Mouse (Mus musculus): ENCODE results near the gene Trpm3. TPM values are rescaled to one million over a fixed set of nuclear protein-coding genes. Genes with fewer than 3 reads are reported as not detected.

Trpm3 gene
- polyA plus RNA-seq, 2 experiments from 2014 or later: 0.28 TPM; not detected in 1

- no peak for ATAC-seq
Observed at GRCm38 (mm10) chr19:22656466-22657215, 517.8 kb downstream of the Trpm3 start.

DNA sequence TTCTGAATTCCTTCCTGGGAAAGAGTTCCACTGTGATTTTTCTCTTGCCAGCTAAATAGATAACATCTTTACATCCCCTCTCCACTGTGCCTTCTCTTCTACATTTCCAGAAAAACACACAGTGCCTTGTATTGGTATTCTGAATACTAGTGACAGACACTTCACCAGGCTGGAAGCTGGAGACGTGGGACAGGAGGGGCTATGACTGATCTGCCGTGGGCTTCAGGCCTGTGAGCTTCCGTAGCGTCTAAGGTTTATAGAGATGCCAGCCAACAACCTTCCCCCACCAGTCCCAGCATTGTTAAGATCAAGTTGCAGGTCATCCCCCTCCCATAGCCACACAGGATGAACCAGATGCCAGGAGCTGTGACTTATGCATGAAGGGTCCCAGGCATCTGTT, 518.4 kb downstream of the Trpm3 start:
- no peak for ATAC-seq

DNA sequence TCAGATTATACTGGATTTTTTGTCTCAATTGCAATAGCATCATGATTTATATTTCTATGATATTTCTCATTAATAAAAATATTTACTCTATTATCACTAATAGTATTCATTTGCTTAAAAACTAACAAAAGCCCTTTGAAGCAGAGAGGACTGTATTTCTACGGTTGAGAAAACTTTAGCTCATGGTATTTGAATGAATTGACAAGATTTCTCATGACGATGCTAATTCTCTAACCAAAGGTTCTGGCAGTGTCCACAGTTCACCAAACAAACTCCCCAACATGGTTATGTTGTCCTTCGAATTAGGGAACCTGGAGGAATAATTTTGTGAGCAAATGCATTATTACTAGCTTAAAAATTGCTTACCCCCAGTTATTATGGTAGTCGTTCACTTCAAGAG, 526.6 kb downstream of the Trpm3 start:
- ATAC-seq: no peak

- ATAC-seq: no peak
Observed at GRCm38 (mm10) chr19:22670222-22670621, 531.4 kb downstream of the Trpm3 start.

DNA sequence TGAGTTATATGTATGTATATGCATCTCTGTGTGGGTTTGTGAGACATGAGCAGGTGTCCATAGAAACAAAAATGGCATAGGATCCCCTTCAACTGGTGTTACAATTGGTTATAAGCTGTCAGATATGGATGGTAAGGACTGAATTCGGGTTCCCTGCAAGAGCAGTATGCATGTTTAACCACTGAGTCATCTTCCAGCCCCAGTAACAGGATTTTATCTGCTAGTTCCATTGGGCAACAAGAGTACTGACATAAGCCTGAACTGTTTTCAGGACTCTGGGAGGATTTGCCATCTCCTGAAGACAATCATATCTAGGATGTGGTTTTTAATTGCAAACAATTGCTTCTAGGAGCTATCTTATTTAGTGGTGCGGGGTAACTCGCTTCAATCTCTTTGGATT, 534.0 kb downstream of the Trpm3 start:
- ATAC-seq: no peak

DNA sequence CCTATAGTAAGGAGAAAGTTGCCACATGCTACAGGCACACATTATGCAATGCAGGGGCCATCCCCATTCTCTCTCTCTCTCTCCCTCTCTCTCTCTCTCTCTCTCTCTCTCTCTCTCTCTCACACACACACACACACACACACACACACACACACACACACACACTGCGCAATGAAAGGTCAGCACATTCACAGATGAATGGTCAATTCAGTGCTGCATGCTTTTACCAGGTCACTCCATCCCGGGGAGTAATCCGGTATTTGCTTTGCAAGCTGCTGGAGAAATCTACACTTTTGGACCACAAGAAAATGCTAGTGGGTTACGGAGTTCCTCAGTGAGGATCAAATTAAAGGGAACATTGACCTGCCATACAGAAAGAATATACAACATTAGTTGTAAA, 537.4 kb downstream of the Trpm3 start:
- no peak for ATAC-seq

DNA sequence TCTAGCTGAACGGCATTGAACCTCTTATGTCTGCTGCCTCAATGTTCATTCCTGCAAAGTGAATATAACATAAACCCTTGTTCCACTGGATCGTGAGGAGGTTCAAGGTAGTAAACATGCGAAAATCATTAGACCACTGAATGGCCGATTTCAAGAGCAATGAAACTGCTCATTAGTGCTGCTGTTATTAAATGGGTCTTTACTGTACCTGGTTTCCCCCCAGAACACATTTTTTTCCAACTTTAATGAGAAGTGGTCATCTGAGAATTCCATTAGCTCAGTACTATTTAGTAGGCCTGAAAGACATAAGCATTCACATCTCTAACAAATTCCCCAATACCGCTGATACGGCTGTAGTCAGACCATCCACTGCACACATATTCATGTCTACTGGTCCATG, 543.4 kb downstream of the Trpm3 start:
- no peak for ATAC-seq

GRCm38 (mm10) chr19:22691995-22692394, 553.1 kb downstream of the Trpm3 start:
- no peak for ATAC-seq

DNA sequence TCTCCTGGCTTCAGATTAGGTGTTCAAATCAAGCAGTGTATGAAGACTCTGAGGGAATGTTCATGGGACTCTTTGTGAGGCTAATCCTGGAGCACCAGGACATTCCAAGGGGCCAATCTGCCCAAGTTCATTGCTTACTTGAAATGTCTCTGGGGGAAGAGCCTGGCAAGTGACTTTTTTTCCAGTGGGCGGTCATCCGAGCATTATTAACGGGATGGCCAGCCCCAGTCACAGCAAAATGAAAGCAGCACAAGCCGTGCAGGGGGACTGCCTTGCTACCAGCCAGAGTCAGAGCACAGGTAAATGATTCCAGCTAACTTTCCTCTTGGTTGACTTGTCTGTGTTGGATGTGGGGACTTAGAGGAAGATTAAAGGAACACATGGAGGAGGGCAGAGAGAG, 553.7 kb downstream of the Trpm3 start:
- no peak for ATAC-seq

DNA sequence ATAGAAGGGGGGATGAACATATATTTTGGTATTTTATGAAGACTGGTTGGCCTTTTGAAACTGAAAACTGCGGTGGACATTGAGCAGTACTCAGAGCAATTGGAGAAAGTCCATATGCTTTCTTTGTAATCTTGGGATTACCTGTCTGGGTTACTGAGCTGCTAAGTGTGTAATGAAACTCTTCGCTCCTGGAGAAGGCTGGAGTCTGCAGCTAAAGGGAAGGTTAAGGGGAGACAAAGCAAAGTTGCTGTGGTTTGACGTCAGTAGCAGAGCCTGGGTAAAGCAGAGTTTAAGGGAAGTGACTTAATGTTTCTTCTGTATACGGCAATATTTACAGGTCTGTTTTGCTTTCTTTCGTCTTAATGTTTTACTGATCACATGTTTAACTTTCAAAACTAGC, 554.1 kb downstream of the Trpm3 start:
- no peak for ATAC-seq

- ATAC-seq: no peak
Observed at GRCm38 (mm10) chr19:22695423-22695822, 556.6 kb downstream of the Trpm3 start.

DNA sequence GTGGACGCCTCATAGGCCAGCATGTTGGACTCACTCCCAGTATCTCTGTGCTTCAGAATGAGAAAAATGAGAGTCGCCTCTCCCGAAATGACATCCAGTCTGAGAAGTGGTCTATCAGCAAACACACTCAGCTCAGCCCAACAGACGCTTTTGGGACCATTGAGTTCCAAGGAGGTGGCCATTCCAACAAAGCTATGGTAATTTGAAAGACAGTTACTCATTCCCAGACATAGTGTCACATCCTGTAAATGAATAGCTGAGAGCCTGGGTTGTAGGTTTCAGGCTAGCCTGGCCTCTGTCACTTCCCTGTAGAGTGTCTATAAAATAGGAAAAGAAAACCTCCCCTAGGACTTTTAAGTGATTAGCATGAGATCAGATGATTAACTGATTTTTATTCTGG, 559.9 kb downstream of the Trpm3 start:
- ATAC-seq: no peak

GRCm38 (mm10) chr19:22700871-22701651, 562.2 kb downstream of the Trpm3 start:
- no peak for ATAC-seq

DNA sequence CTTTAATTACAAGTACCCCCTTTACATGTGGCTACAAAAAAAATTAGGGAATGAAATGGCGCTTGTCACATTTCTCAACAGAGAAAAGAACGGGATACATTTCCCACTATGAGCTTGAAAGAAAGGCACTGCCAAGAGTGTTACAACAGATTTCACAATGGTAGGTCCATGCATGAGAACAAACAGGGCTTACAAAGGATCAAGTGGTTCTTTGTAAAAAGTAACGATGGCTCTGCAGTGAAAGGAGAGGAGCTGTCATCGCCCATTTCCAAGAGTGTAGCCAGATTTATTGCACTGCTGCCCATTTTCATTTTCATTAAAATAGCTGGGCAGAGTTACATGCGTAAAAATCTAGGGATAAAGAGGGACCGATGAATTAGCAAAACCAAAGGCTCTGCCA, 565.0 kb downstream of the Trpm3 start:
- ATAC-seq: no peak

GRCm38 (mm10) chr19:22705414-22705813, 566.6 kb downstream of the Trpm3 start:
- no peak for ATAC-seq

GRCm38 (mm10) chr19:22719027-22719426, 580.2 kb downstream of the Trpm3 start:
- ATAC-seq: no peak

- ATAC-seq: no peak
Observed at GRCm38 (mm10) chr19:22729846-22730245, 591.0 kb downstream of the Trpm3 start.

- no peak for ATAC-seq
Observed at GRCm38 (mm10) chr19:22730971-22731370, 592.1 kb downstream of the Trpm3 start.

- ATAC-seq: no peak
Observed at GRCm38 (mm10) chr19:22736870-22737269, 598.0 kb downstream of the Trpm3 start.

- ATAC-seq: no peak
Observed at GRCm38 (mm10) chr19:22739240-22739639, 600.4 kb downstream of the Trpm3 start.

DNA sequence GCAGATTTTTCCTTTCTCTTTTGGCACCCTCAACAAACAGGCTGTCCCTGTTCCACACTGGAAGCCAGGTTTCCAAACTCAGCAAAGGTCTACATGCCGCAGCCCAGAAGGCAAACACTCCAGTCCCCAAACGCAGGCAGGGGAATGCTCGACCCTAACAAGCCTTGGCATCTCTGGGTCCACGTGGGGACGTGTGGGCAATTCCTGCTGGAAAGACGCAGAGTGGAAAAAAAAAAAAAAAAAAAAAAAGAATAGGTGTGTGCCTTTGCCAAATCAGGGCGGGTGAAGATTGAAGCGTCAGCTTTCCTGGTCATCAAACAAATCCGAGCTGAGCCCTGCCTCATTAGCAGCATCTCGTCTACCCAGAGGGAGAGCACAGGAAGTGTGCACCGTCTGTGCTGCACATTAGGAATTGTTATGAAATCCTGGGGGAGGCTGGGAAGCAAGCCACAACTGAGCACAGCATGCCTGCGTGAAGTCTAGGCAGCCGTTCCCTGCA, 614.5 kb downstream of the Trpm3 start:
- no peak for ATAC-seq

- ATAC-seq: no peak
Observed at GRCm38 (mm10) chr19:22754071-22754470, 615.2 kb downstream of the Trpm3 start.

- ATAC-seq: no peak
Observed at GRCm38 (mm10) chr19:22754498-22754897, 615.7 kb downstream of the Trpm3 start.

DNA sequence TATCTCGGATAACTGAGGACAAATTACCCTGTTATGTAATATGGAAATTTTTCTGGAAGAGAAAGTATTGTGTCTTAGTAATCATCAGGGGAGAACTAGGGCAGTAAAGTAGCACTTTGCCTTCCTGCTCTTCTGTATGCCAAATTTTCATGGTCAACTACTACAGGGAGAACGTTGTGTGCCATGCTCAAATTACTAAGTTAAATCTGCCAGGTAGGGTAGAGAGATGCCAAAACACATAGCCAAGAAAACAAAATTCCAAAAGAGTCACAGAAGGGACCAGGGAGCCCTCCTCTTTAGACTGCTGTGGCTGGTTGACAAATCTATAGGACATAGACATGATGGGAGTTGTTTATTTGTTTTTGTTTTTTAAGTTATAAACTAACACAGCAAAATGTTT, 619.6 kb downstream of the Trpm3 start:
- ATAC-seq: no peak

All from CD4-positive, CD25-positive, alpha-beta regulatory T cell, adult 4 months (primary cell).